Mouse (Mus musculus) frontal cortex, adult 2 months (tissue): ENCODE results near the gene Atp6v1f. TPM values are rescaled to one million over a fixed set of nuclear protein-coding genes. Genes with fewer than 3 reads are reported as not detected.
A peak's percentile ranks its signal among the peaks of the same experiment; 100 is the strongest.

Experiments used
- DNase-seq, 2 experiments: peaks; one replicate each; pipeline ENCODE4 v3.0.0; 2022; ENCODE audit warnings: low spot score in 1 of 2; ENCODE audit errors: extremely low spot score in 1 of 2
- polyA plus RNA-seq: library from polyadenylated mRNA; depleted of rRNA; stranded (reverse); fragments of >200 nt; gene quantifications from 2 replicates; pipeline ENCODE4 v1.2.3, GENCODE M21; 2012; rRNA removed

Gene Atp6v1f
- polyA plus RNA-seq, 1 experiment = 394 TPM

DNA sequence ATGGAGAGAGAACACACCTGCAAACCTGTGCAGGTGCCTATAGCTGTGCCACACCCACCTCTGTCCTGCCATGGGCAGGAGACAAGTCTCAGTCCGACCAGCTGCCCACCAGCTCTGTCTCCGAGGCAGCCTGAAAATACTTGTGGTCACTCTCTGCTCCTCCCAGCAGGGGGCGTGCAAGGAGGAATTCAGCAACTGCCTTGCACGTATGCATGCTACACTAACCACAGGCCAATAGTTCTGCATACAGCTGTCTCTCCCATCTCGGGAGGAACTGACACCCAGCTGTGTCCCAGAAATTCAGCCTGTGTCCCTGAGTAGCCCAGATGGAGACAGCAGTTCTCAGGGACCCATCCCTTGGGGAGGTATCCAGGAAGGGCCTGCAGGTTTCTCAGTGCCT lies 49.6 kb downstream of the Atp6v1f start:
- DNase-seq = peak in 1 of 2 experiments; percentile 82

Other genes starting within 250 kb of the Atp6v1f start
- 8.7 and 10.6 TPM in 2 replicates for gene Hilpda, start 195.2 kb upstream of the Atp6v1f start, polyA plus RNA-seq
- gene Fam71f2, start 188.1 kb upstream of the Atp6v1f start, polyA plus RNA-seq = 1.2 and 1.8 TPM in 2 replicates
- 0.06 TPM in 1 of 2 replicates, not detected in the other for gene Fam71f1, start 148.6 kb upstream of the Atp6v1f start, polyA plus RNA-seq
- gene Calu, start 119.6 kb upstream of the Atp6v1f start, polyA plus RNA-seq = 69.4 and 72.8 TPM in 2 replicates
- 0.10 and 0.59 TPM in 2 replicates for gene Opn1sw, start 79.2 kb upstream of the Atp6v1f start, polyA plus RNA-seq
- 90.8 and 94.1 TPM in 2 replicates for gene Ccdc136, start 71.4 kb upstream of the Atp6v1f start, polyA plus RNA-seq
- gene Flnc, start 34.5 kb upstream of the Atp6v1f start, polyA plus RNA-seq = 0.44 and 0.66 TPM in 2 replicates
- gene Atp6v1fnb, start 3.7 kb downstream of the Atp6v1f start, polyA plus RNA-seq = 0.29 TPM in 1 of 2 replicates, not detected in the other
- gene Kcp, start 40.2 kb downstream of the Atp6v1f start, polyA plus RNA-seq = 5.7 and 5.8 TPM in 2 replicates
- 4.1 and 5.8 TPM in 2 replicates for gene Irf5, start 58.9 kb downstream of the Atp6v1f start, polyA plus RNA-seq
- 49.3 and 57.0 TPM in 2 replicates for gene Tnpo3, start 142.2 kb downstream of the Atp6v1f start, polyA plus RNA-seq
- gene Tspan33, start 226.5 kb downstream of the Atp6v1f start, polyA plus RNA-seq = 26.6 and 28.7 TPM in 2 replicates